Mouse (Mus musculus) embryo, embryonic 11.5 days (tissue): ENCODE results near the gene Gm21732.
"Not testable (repeated sequence)": the region's sequence is repeated elsewhere in the genome, so short reads cannot be mapped to it uniquely, and the experiment has no call there.

Source experiments
- DNase-seq: peaks from one replicate; pipeline ENCODE4 v3.0.0-alpha.2; 2012; ENCODE audit warnings: low read depth, low spot score

Gm21732 gene

GRCm38 (mm10) chrY:38575591-38575990, at the start of gene Gm21732:
Gm21732 (minus strand) TSS chrY:38575691.
- not testable (repeated sequence) for DNase-seq
